Mouse (Mus musculus) C2C12 (cell line): ENCODE data around the gene Mtss1l.

Experiments
- CEBPB ChIP-seq: IDR thresholded peaks from one replicate; pipeline ENCODE4 v1.6.1; 2011; ENCODE audit warnings: low read depth, mild to moderate bottlenecking, control low read depth, moderate library complexity
- CTCF ChIP-seq: IDR thresholded peaks from one replicate; pipeline ENCODE4 v1.5.1; 2011; ENCODE audit not compliant: control insufficient read depth, insufficient read depth, insufficient read length
- MAX ChIP-seq: IDR thresholded peaks from one replicate; pipeline ENCODE4 v1.6.1; 2011; ENCODE audit warnings: mild to moderate bottlenecking, control low read depth

GRCm38 (mm10) chr8:110741816-110742451, 20.7 kb downstream of the Mtss1l start:
- TF ChIP-seq CTCF (no peak), CEBPB (no peak), MAX (no peak)
